Mouse (Mus musculus): ENCODE results near the gene Pctp.

Pctp gene

DNA sequence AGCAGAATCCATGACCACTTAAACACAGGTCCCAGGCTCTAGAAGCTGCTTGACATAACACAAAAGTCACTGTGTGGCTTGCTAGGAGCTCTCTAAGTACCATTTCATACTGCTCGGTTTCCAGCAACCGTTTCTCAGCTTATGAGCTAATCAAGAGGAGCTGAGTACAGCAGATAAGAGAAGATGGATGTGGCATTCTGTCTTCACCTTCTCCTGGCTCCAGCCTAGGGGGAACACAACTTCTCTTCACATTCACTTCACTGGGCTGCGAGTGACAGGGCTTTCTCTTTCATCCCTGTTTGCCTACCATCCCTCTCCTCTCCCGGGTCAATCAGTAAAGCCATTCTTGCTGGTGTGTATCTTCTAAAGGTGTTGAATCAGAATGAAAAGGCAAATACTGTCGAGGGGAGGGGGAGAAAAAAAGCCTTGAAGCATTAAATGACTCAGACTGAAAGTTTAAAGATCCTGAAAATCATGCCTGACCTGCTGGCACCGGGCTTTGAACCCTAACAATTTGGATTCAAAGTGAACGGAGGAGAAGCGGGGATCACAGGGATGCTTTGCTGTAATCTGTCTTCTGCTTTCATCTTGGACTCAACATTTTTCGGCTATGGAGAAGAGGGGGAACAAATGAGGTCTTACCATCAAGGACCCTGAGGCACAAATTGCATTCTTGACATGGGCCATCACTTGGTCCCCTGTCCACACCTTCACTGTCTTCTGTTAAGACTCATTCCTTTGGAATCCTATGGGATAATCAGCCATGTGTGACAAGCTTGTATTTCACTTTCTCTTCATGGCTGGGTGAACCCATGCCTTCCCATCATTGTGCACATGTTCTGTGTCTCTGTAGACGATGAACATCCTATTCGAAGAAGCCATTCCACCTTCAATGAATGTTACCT, 23.5 kb downstream of the Pctp start:
- in situ Hi-C loops (cut with MboI, MseI): loop anchor here in 1 of 2 experiments (25.0 kb wide), 1 partner anchor 308 kb away; no protein-coding TSS in a partner anchor

DNA sequence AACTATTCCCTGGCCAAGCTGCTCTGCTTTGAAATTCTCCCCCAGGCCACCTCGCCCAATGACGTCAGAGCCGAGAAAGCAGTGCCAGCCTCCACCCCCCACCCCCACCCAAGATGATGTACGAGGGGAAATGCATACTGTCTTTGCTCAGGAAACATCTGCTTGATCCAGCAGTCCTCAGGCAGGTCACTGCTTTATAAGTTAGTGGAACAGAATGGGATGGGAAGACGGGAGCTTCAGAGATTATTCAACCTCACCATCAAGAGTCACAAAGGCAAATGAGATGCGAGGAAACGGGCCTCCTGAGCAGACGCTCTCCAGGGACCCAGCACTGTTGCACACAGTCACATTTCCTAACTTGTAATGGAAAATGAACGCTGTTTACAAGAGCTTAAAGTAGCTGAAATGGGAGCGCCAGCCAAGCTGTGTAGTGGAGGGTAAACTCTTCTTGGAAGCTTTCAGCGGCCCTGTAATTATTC, 24.3 kb downstream of the Pctp start:
- in situ Hi-C loops (cut with MboI, MseI): loop anchor here in 1 of 2 experiments (25.0 kb wide), 1 partner anchor 309 kb away; no protein-coding TSS in a partner anchor

DNA sequence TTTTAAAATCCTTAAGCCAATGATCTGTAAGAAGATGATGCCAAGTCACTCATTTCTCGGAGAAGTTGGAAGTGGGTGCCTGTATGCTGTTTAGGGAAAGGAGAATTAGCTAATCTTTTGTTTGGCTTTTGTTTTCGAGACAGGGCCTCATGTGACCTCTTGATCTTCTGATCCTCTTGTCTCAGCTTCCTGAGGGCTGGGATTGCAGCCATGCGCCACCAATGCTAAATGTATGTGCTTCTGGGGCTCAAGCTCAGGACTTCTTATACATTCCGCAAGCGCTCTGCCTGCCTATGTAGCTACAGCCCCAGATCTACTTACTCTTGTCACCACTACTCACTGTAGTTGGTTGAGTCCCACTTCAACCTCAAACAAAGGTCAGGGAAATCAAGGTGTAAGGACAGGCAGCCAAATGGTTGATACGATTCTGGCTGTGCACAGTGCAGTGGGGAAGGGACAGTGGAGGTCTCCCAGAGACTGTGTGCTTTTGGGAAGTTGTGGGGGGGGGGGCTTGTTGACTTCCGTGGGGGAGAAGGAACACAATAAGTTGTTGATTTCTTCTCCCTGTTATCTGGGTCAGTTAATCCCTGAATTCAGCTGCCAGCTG, 24.8 kb downstream of the Pctp start:
- in situ Hi-C loops (cut with MboI, MseI): loop anchor here in 1 of 2 experiments (25.0 kb wide), 1 partner anchor 309 kb away; no protein-coding TSS in a partner anchor

DNA sequence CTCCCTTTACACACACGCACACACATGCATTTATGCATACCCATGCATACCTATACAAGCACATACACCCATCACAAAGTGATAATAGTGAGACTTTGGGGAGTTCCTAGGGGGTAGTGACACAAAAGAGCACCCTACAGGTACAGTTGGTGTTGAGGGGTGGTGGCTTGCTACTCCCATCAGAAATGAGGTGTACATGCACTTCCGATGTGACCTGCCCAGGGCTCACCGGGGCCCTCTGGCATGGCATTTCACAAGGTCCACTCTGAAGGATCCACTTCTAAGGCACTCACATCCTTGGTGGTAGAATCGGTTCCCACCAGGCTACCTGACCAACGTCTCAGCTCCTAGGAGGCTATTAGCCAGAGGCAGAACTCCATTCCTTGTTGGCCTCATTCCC, 26.3 kb downstream of the Pctp start:
- in situ Hi-C loops (cut with MboI, MseI): loop anchor here in 1 of 2 experiments (25.0 kb wide), 1 partner anchor 311 kb away; no protein-coding TSS in a partner anchor

DNA sequence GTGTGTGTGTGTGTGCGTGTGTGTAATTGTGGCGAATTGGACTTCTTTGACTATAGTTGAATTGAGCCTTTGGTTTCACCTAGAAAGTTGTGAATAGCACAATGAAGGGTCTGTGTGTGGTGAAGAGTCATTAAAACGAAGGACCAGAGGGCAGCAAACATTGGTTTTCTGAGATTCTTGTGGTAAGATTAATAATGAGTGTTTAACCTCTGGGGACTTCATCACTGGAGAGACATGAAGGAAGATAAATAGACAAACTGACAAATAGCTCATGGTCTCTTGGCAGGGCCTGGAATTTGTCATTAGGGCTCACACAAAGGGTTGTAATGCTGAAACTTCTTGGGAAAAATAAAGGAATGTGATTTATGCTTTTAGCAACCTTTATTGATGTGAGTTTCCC, 31.4 kb downstream of the Pctp start:
- in situ Hi-C loops (cut with MboI, MseI): no loop called here

DNA sequence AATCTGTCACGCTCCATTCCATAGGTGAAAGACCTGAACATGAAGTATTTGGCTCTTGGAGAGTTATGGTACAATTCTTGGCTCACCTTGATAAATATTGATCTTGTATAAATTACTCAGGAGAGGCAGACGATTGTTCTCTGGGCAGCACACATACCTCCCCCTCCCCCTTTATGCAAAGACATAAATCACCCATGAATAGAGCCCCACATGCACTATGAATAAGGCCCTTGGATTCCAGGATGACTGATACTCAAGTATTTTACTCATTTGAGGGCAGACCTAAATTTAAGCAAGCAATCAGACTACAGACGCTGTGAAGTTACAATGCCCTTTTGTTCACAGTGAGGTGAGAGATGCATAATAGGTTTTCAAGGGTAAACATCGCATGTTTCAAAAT, 32.0 kb downstream of the Pctp start:
- in situ Hi-C loops (cut with MboI, MseI): no loop called here

GRCm38 (mm10) chr11:89969131-89969530, 33.6 kb downstream of the Pctp start:
- in situ Hi-C loops (cut with MboI, MseI): no loop called here

DNA sequence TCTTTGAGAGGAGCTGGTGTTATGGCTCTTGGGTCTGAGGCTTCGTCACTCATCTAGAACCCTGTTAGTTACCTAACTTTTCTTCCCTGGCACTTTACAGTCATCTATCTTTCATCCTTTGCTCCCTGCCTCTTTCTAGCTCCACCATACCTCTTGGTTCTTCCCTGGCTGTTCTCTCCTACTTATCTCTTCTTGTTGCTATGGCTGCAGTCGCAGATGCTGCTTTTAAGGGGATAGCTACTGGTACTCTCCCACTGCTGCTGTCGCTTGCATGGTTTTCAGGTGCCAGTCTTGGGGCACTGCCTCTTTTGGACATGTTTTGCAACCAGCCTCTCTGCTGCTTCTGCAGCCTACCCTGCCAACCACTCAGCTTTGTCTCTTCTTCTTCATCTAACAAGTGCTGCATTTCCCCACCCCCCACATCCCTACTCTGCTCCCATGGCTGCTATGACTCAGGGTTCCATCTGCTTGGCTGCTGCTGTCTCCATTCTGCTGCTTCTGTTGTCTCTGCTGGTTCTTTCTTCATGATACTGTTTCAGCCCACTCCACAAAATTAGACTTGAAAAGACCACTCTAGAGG, 51.9 kb downstream of the Pctp start:
- in situ Hi-C loops (cut with MboI, MseI): no loop called here

DNA sequence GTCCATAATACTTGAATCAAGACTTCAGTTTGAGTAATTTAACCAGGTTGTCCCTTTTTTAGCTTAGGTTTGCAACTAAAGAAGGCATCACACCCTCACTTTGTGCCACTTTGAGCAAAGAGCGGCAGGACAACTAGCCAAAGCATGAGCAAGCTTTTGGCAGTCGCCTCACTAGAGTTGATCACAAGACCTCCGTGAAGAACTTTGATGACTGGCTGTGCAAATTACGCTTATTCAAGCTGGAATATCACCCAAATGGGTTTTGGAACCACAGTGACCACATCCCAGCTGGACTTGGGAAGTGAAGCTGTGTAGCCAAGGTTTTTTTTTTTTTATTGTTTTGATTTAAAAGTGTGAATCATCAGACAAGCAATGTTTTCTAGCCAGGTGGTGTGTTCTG, 54.9 kb downstream of the Pctp start:
- in situ Hi-C loops (cut with MboI, MseI): no loop called here

DNA sequence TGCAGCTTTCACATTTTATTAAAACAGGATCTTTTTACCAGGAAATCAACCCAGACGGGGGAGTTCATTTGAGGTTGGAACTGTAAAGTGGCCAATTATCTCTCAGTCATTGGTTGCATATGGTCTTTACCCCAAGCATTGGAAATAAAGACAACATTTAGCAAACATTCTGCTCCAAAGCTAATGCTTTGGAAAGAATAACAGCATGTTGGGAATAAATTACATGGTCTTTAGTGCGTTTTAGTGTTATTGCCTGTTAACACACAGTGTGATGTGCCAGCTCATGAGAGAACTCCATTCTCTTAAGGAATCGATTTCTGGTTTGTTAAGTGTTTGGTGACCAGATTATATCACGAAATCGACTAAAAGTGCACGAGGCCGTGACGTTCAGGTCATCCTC, 57.5 kb downstream of the Pctp start:
- in situ Hi-C loops (cut with MboI, MseI): no loop called here

DNA sequence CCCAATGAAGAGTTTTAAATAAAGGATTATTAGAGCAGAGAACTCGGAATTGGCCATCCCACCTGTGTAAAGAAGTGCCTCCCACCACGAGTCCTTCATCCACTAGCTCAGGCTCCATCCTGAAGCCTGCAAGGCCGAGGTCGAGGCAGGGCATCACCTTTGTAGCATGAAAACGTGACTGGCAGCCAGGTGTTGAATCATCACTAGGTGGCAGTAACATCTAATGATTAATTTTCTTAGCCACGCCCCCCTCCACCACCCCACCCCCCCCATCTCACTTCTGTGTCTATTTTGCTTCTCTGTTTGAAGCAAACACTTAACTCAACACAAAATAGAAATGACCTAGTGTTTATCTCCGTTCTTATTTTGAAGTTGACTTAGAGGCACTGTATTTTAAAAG, 65.5 kb downstream of the Pctp start:
- in situ Hi-C loops (cut with MboI, MseI): loop anchor here in 1 of 2 experiments (10.0 kb wide), 1 partner anchor 812 kb away; no protein-coding TSS in a partner anchor

Data from T-helper 17 cell (primary cell).